Mouse (Mus musculus) NIH3T3 (cell line): Measurements from ENCODE around the gene Cacna1a.
"Not testable (repeated sequence)": the region's sequence is repeated elsewhere in the genome, so short reads cannot be mapped to it uniquely, and the experiment has no call there.

Experiments
- DNase-seq: peaks from one replicate; pipeline ENCODE4 v3.0.0-alpha.2; 2012; ENCODE audit warnings: low read depth

The Cacna1a gene

DNA sequence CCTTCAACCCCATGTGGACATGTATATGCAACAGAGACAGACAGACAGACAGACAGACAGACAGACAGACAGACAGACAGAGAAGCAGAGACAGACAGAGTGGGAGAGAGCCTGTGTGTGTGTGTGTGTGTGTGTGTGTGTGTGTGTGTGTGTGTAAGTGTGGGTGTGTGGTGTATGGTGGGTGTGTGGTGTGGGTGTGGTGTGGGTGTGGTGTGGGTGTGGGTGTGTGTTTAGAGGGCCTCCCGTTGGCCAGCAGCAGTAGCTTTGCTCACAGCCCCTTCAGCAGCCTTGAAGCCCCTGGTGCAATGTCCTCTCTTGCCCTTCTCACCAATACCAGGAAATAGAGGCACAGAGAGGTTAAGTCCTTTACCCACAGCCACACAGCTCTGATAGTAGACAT lies 204.9 kb downstream of the Cacna1a start:
- no peak for DNase-seq

DNA sequence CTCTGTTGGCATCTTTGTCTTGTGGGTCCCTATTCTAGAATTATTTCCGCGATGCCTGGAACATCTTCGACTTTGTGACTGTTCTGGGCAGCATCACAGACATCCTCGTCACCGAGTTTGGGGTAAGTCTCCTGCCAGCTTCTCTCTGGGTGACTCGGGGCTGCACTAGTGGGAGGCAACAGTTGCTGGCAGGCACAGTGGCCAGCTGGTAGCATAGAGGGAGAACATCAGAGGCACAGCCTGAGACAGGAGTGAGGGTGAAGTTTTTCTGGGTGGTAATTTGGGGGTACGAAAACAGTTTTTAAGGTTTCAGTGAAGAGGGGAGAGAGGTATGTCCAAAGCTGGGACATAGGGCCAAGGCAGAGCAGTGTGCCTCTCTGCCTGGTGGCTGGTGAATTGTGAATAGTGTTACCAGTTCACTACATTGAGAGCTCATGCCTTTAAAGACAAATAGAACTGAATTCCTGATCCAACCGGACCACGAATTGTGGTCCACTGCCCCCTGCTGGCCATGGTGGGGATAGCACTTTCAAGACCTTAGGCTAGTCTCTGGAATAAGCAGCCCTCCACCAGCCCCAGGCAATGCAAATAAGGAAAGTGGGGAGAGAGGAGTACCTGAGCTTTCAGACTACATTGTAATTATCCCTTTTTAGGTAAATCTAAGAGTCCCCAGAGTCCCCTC lies 206.0 kb downstream of the Cacna1a start:
- peak; percentile 94 for DNase-seq

DNA sequence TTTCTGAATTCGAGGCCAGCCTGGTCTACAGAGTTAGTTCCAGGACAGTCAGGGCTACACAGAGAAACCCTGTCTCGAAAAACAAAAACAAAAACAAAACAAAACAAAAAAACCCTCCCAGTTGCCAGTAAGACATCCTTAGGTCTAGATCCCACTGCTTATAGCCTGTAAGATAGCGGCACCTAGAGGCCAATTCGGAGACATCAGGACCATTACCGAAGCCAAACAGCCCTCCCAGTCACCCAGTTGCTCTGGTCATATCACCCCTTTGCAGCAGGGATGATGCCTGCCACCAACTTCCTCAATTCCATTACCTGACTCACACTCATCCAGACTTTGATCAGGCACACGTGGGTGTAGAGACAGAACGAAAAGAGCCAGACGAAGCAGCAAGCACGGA lies 207.4 kb downstream of the Cacna1a start:
- peak; percentile 82 for DNase-seq

DNA sequence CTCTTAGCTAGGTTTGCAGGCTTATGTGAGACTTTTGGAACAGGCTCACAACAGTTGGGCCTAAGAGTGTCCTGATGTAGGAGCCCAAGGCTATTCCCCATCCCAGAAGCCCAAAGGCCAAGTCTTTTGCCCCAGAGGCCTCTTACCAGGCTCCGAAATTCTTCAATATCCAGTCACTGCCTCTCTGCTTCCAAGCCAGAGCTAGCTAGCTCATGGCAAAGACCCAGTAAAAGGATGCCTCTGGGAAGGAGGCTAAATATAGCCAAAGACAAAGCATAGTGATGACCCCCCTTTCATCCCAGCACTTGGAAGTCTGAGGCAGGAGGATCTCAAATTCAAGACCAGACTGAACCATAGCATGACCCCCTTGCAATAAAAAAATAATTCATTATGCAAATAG lies 211.2 kb downstream of the Cacna1a start:
- peak; percentile 78 for DNase-seq

DNA sequence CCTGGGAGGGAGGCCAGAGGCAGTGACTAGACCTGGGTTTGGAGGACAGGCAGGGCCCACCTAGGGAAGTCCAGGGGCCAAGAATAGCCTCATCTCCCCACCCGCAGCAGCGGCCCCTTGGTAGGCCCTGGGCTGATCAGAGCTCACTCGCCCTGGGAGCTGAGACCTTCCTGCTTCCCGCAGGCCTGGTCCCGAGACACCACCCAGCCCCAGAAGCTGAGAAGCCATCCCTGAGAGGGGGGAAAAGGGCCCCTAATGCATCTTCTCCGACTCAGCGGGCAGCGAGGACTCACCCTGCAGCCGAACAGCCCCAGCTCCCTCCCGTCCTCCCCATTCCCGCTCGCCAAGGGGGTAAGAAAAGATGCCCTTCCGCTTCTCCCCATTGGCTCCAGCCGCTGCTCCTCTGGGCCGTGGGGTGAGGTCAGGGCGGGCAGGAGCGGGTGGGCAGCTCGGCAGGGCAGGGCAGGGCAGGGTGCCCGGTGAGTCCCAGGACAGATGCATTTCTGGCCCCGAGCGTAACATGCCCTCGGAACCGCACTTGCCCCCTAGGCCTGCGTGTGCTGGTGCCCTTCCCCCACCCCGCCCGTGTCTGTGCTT lies 212.2 kb downstream of the Cacna1a start:
- no peak for DNase-seq

DNA sequence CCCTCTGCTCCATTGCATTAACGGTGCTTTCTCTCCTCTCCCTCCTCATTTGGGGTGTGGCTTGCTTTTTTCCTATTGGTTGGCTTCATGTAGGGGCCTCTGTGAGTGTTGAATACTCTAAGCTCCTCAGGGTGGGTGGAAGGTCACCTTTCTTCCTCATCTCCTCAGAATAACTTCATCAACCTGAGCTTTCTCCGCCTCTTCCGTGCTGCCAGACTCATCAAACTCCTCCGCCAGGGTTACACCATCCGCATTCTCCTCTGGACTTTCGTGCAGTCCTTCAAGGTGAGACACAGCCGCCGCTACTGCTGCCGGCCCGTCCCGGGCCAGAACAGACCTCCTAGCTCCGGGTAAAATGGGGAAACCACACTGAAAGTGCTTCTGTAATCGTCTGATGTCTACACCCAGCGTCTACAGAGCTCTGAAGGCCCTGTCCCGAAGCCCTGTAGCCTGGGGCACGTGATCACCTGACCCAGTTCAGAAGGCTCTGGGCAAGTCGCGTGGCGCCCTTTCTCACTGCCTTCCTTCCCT lies 213.0 kb downstream of the Cacna1a start:
- no peak for DNase-seq

DNA sequence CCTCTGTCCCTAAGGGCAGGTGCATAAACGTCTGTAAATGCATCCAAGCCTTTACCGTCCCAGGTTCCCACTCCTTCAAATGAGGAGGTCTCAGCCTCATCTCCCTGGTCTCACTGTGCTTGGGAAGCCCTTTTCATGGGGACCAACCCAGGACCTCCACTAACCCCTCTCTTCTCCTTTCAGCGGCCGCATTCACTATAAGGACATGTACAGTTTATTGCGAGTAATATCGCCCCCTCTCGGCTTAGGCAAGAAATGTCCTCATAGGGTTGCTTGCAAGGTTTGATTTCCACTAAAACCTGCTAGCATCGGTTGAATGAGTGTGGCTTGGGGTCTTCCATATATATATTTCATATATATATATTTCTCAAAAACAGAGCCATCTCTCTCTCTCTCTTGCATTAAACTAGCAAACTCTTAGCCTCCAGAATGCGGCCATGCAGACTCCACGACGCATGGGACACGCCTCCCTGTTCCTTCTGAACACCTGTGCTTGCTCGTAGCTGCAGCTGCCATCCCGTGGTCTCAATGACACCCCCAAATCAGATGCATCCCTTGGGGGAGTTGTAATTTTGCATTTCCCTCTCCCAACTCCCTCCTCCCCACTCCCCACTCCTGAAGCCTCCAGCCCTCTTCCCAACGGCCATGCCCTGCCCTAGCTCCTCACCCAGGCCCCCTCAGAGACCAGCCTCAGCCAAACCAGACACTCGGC lies 226.4 kb downstream of the Cacna1a start:
- peak; percentile 76 for DNase-seq

DNA sequence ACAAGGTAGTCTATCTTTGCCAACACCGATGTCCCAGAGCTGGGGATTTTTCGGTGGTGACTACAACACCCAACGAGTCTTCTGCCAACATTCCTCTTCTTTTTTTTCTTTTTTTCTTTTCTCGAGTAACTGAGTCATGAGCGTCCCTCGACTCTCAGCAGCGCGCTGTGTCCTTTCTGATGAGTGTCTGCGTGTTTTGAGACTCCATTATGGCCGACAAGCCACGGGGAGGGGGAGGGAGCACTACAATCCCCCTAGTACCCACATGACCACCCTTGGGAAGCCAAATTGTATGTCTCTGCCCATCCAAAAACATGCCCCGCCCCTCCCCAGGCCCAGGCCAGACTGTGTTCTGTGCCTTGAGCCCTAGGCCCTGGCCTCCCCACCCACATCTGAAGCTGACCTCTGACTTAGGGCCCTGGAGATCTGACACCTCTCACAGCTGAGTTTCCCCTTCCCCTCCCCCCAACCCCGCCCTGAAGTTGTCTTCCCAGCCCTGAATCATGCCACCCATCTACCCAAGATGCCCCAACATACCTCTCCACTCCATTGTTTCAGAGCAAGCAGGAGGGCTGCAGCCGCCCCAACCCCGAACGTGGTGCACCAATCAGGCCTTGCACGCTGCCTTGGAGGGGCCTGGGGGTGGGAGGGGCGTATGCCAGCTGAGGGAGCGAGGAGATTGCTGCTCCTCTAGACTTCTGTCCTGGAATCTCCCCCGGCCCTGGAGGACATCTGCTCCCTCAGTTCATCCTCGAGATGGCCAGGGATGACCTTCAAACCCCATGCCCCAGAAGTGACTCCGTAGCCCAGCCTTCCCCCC lies 227.6 kb downstream of the Cacna1a start:
- DNase-seq = peak; percentile 87

DNA sequence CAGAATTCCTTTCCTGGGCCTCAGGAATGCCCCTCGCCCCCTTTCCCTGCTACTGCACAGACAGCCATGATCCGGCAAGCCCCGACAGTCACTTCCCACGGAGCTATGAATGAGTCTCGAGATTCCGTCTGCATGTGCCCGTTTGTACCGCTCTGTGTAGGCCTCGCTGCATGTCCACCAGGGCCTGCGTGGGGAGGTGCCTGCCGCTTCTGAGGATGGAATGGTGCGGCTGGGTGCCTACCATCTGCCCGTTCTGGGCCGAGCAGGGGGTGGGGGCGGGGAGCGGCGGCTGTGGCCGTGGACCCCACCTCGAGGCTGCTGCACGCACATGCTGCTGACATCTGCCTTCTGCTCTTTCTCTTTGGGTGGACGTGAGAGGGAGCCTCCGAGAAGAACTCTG lies 228.8 kb downstream of the Cacna1a start:
- no peak for DNase-seq

DNA sequence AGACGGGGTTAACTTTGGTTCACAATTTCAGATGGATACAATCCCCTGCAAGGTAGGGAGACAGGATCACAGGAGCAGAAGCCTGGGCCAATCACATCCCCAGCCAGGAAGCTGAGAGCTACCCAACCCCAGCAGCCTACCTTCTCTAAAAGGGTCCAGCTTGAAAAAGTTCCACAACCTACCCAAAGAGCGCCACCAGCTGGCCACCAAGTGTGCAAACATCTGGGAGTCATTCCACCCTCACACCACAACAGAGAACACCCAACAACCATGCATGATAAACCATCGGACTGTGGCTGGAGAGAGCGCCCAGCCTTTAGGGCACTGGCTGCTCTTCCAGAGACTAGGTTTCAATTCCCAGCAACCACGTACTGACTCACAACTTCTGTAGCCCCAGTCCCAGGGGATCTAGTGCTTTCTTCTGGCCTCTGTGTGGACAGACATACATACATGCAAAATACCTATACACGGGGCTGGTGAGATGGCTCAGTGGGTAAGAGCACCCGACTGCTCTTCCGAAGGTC lies 232.9 kb downstream of the Cacna1a start:
- DNase-seq = peak; percentile 54

DNA sequence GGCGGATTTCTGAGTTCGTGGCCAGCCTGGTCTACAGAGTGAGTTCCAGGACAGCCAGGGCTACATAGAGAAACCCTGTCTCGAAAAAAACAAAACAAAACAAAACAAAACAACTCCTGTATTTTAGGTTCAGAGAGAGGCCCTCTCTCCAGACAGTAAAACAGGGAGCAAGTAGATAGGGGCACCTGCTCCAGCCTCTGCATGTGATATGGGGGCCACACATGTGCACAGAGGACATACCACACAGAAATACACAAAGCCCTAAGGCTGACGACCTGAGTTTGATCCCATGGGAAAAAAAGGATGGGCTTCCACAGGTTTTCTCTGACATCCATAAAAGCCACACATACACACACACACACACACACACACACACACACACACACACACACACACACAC lies 235.2 kb downstream of the Cacna1a start:
- not testable (repeated sequence) for DNase-seq

DNA sequence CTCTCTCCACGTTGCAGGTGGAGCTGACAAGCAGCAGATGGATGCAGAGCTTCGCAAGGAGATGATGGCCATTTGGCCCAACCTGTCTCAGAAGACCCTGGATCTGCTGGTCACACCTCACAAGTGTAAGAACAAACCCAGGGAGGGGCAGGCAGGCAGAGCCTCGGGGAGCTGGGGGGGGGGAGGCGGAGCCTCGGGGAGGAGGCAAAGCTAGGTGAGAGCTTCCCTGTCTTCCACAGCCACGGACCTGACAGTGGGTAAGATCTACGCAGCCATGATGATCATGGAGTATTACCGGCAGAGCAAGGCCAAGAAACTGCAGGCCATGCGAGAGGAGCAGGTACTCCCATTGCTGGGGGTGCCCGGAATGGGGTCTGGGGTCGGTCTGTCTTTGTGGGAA lies 241.3 kb downstream of the Cacna1a start:
- DNase-seq = no peak

DNA sequence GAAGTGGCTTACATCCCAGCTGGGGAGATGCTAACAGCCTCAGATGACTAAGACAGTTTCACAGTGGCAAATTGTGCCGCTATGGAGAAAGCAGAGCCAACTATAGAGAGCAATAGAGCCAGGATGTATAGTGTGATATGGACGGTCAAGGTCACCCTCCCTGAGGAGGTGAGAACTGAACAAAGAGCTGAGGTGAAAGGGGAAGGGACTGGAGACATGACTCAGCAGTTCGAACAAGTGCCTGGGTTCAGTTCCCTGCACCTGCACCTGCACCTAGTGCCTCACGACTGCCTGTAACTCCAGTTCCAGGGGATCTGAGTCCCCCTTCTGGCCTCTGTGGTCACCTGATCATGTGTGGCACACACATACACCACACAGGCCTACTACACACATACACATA lies 241.9 kb downstream of the Cacna1a start:
- no peak for DNase-seq

DNA sequence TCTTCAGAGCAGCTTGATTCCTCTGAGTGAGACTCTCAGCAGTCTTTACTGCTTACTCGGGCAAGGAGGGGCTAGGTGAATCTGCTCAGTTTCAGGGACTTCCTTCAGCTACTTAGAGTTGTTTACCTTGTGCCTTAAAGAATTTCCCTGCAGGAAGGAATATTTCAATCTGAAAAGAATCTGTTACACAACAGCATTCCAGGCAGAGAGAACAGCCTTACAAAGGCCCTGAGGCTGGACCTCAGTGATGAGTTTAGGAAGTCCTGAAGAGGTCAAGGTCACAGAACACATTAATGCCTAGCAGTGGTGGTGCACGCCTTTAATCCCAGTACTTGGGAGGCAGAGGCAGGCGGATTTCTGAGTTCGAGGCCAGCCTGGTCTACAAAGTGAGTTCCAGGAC lies 243.6 kb downstream of the Cacna1a start:
- DNase-seq = no peak

DNA sequence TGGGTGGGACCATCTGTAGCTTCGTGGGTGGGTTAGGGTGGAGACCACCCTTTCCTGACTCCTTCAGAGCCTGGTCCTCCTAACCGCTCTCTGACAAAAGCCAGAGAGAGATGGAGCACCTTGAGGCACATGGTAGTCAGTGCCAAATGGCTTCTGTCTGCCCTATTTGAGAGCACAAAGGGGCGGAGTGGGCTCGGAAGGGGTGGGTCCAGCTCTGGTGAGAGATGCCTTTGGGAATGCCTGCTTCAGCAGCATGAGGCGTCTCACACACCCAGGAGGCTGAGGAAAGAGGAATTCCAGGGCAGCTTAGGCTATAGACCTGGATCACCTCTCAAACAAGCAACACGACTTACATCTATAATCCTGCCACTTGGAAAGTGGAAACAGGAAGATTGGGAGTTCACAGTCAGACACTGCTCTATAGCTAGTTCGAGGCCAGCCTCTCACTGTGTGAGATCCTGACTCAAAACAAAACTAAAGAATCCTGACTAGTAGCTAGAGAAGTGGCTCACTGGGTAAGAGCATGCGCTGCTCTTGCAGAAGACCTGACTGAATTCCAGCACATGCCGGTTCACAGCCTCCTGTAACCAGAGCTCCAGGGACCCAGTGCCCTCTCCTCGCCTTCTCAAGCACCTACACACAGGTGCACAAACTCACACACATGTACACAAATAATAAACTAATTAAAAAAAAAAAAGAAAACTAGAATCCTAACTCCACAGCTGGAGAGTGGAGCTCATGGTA lies 245.8 kb downstream of the Cacna1a start:
- peak; percentile 57 for DNase-seq

DNA sequence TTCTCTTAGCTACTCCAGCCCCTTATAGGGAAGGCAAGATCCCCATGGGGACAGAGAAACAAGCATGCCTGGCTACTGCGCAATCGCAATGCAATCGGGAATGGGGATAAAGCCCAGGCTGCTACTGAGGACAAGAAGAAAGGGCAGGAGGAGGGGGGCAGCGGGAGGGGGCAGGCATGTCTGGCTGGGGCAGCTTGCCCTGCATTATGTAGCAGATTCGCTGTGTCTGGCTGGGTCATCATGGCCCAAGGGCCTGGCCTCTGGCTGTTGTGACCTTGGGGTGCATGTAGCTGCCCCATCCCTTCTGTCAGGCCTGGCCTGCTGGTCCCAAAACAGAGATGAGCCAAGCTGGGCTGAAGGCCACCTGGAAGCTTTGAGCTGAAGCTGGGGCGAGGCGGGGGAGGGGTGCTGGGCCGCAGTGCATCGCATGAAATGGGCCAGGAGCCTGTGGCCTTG lies 246.6 kb downstream of the Cacna1a start:
- peak; percentile 90 for DNase-seq

DNA sequence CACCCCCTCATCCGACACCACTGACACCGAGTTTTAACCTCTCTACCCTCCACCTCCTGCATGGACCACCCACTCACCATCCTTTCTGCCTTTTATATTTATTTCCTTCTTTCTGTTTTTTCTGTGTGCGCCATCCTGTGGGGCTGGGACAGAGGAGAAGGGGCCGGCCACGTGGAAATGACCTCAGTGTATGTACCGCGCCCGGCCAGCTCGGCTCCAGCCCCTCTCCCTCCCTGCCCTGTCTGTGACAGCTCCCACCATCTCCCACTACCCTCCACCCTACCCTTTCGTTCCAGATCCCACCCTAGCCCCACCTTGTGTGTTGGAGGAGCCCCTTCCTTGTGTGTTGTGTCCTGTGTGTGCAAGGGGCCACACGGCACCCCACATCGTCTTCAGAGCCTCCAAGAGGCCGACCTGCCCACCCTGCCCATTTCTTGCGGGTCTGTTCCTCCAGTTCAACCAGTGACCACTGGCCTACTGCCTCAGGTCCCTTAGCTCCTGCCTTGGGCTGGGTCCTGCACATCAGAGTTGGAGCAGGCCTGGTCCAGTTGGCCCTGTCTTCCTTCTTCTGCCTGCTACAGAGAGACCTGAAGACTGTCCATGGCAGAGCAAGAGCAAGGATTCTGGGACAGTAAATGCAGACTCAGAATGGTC lies 247.3 kb downstream of the Cacna1a start:
- DNase-seq = no peak

DNA sequence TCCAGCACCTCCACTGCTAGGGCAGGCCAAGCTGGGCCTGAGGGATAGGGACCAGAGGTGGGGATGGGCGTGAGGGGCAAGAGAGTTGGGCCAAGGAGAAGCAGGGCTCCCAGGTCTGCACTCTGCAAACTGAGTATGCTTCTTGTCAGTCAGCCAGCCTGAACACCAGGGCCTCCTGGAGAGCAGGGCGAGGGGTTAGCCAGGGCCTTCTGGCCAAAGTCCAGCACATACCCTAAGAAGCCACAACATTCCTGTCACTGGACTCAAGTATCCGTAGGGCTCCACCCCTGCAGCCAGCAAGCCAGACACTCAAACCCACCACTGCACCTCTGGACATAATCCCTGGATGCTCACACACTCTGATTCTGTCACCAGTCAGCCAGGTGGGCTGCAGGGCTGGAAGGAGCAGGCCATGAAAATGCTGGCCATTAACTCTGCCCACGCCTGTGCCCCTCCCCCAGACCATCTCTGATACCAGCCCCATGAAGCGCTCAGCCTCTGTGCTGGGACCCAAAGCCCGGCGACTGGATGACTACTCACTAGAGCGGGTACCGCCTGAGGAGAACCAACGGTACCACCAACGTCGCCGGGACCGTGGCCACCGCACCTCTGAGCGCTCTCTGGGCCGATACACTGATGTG lies 247.9 kb downstream of the Cacna1a start:
- DNase-seq = peak; percentile 94

DNA sequence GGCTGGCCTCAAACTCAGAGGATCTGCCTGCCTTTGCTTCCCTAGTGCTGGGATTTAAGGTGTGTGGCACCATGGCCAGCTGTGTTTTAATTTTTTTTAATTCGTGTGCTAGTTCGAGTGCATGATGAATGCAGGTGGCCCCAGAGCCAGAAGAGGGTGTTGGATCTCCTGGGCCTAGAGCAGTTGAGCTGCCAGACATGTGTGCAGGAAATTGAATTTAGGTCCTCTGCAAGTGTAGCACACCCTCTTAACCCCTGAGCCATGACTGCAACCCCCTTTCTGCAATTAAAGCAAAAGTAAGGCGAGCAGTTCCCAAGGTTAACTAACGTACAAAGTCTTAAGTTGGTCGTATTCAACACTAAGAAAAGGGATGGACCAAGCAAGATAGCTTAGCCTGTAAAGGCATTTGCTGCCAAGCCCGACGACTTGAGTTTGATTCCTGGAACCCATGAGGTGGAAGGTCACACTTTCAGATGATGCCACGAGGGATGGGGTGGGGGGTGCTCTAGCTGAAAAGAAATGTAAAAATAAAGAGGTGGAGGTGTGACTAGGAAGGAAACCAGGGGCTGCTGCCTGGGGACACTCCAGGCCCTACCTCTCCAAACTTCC lies 249.8 kb downstream of the Cacna1a start:
- DNase-seq = peak; percentile 43
